Mouse (Mus musculus): ENCODE data around the gene Dmgdh.

The Dmgdh gene

GRCm38 (mm10) chr13:93690821-93691220 is 16.6 kb downstream of the Dmgdh start:
- in situ Hi-C loops (cut with MboI; ENCODE audit: low pct_unique_long_range_greater_than_20kb in 1 of 2, low sequenced_read_pairs in 2 of 2, unreplicated experiment in 1 of 2), result no loop called here

GRCm38 (mm10) chr13:93698866-93699265 is 24.6 kb downstream of the Dmgdh start:
- in situ Hi-C loops (cut with MboI; ENCODE audit: low pct_unique_long_range_greater_than_20kb in 1 of 2, low sequenced_read_pairs in 2 of 2, unreplicated experiment in 1 of 2), result no loop called here

- in situ Hi-C loops (cut with MboI; ENCODE audit: low pct_unique_long_range_greater_than_20kb in 1 of 2, low sequenced_read_pairs in 2 of 2, unreplicated experiment in 1 of 2), result loop anchor here (25.0 kb wide), 2 partner anchors 93 to 718 kb away; no protein-coding TSS in a partner anchor
Observed at GRCm38 (mm10) chr13:93705697-93706096, 31.5 kb downstream of the Dmgdh start.

GRCm38 (mm10) chr13:93707271-93707670 is 33.0 kb downstream of the Dmgdh start:
- in situ Hi-C loops (cut with MboI; ENCODE audit: low pct_unique_long_range_greater_than_20kb in 1 of 2, low sequenced_read_pairs in 2 of 2, unreplicated experiment in 1 of 2), result loop anchor here (25.0 kb wide), 2 partner anchors 95 to 720 kb away; no protein-coding TSS in a partner anchor

- in situ Hi-C loops (cut with MboI; ENCODE audit: low pct_unique_long_range_greater_than_20kb in 1 of 2, low sequenced_read_pairs in 2 of 2, unreplicated experiment in 1 of 2), result loop anchor here (25.0 kb wide), 2 partner anchors 98 to 723 kb away; no protein-coding TSS in a partner anchor
Observed at GRCm38 (mm10) chr13:93710325-93710724, 36.1 kb downstream of the Dmgdh start.

- in situ Hi-C loops (cut with MboI; ENCODE audit: low pct_unique_long_range_greater_than_20kb in 1 of 2, low sequenced_read_pairs in 2 of 2, unreplicated experiment in 1 of 2), result loop anchor here (25.0 kb wide), 2 partner anchors 99 to 724 kb away; no protein-coding TSS in a partner anchor
Observed at GRCm38 (mm10) chr13:93711226-93711625, 37.0 kb downstream of the Dmgdh start.

- in situ Hi-C loops (cut with MboI; ENCODE audit: low pct_unique_long_range_greater_than_20kb in 1 of 2, low sequenced_read_pairs in 2 of 2, unreplicated experiment in 1 of 2), result loop anchor here (25.0 kb wide), 2 partner anchors 100 to 725 kb away; no protein-coding TSS in a partner anchor
Observed at GRCm38 (mm10) chr13:93712362-93712761, 38.1 kb downstream of the Dmgdh start.

- in situ Hi-C loops (cut with MboI; ENCODE audit: low pct_unique_long_range_greater_than_20kb in 1 of 2, low sequenced_read_pairs in 2 of 2, unreplicated experiment in 1 of 2), result loop anchor here (25.0 kb wide), 2 partner anchors 102 to 727 kb away; no protein-coding TSS in a partner anchor
Observed at GRCm38 (mm10) chr13:93713826-93714225, 39.6 kb downstream of the Dmgdh start.

GRCm38 (mm10) chr13:93717113-93717512 is 42.9 kb downstream of the Dmgdh start:
- in situ Hi-C loops (cut with MboI; ENCODE audit: low pct_unique_long_range_greater_than_20kb in 1 of 2, low sequenced_read_pairs in 2 of 2, unreplicated experiment in 1 of 2), result loop anchor here (25.0 kb wide), 2 partner anchors 105 to 730 kb away; no protein-coding TSS in a partner anchor

- in situ Hi-C loops (cut with MboI; ENCODE audit: low pct_unique_long_range_greater_than_20kb in 1 of 2, low sequenced_read_pairs in 2 of 2, unreplicated experiment in 1 of 2), result loop anchor here (25.0 kb wide), 2 partner anchors 107 to 732 kb away; no protein-coding TSS in a partner anchor
Observed at GRCm38 (mm10) chr13:93718948-93719347, 44.7 kb downstream of the Dmgdh start.

GRCm38 (mm10) chr13:93721916-93722315 is 47.7 kb downstream of the Dmgdh start:
- in situ Hi-C loops (cut with MboI; ENCODE audit: low pct_unique_long_range_greater_than_20kb in 1 of 2, low sequenced_read_pairs in 2 of 2, unreplicated experiment in 1 of 2), result loop anchor here (10.0 to 25.0 kb wide), 3 partner anchors 87 to 735 kb away; partner anchors contain the start of gene Bhmt (in 1 of the 2)

- in situ Hi-C loops (cut with MboI; ENCODE audit: low pct_unique_long_range_greater_than_20kb in 1 of 2, low sequenced_read_pairs in 2 of 2, unreplicated experiment in 1 of 2), result loop anchor here (10.0 to 25.0 kb wide), 3 partner anchors 89 to 736 kb away; partner anchors contain the start of gene Bhmt (in 1 of the 2)
Observed at GRCm38 (mm10) chr13:93723455-93723854, 49.2 kb downstream of the Dmgdh start.

GRCm38 (mm10) chr13:93724206-93724605 is 50.0 kb downstream of the Dmgdh start:
- in situ Hi-C loops (cut with MboI; ENCODE audit: low pct_unique_long_range_greater_than_20kb in 1 of 2, low sequenced_read_pairs in 2 of 2, unreplicated experiment in 1 of 2), result loop anchor here (10.0 to 25.0 kb wide), 3 partner anchors 89 to 737 kb away; partner anchors contain the start of gene Bhmt (in 1 of the 2)

GRCm38 (mm10) chr13:93735131-93735636 is 61.0 kb downstream of the Dmgdh start:
- in situ Hi-C loops (cut with MboI; ENCODE audit: low pct_unique_long_range_greater_than_20kb in 1 of 2, low sequenced_read_pairs in 2 of 2, unreplicated experiment in 1 of 2), result no loop called here

- in situ Hi-C loops (cut with MboI; ENCODE audit: low pct_unique_long_range_greater_than_20kb in 1 of 2, low sequenced_read_pairs in 2 of 2, unreplicated experiment in 1 of 2), result no loop called here
Observed at GRCm38 (mm10) chr13:93744118-93744517, 69.9 kb downstream of the Dmgdh start.

GRCm38 (mm10) chr13:93752597-93753400 is 78.6 kb downstream of the Dmgdh start:
- in situ Hi-C loops (cut with MboI; ENCODE audit: low pct_unique_long_range_greater_than_20kb in 1 of 2, low sequenced_read_pairs in 2 of 2, unreplicated experiment in 1 of 2), result no loop called here

- in situ Hi-C loops (cut with MboI; ENCODE audit: low pct_unique_long_range_greater_than_20kb in 1 of 2, low sequenced_read_pairs in 2 of 2, unreplicated experiment in 1 of 2), result no loop called here
Observed at GRCm38 (mm10) chr13:93755084-93755483, 80.9 kb downstream of the Dmgdh start.

GRCm38 (mm10) chr13:93756674-93757073 is 82.4 kb downstream of the Dmgdh start:
- in situ Hi-C loops (cut with MboI; ENCODE audit: low pct_unique_long_range_greater_than_20kb in 1 of 2, low sequenced_read_pairs in 2 of 2, unreplicated experiment in 1 of 2), result no loop called here

- in situ Hi-C loops (cut with MboI; ENCODE audit: low pct_unique_long_range_greater_than_20kb in 1 of 2, low sequenced_read_pairs in 2 of 2, unreplicated experiment in 1 of 2), result no loop called here
Observed at GRCm38 (mm10) chr13:93757514-93757913, 83.3 kb downstream of the Dmgdh start.

All from mouse embryonic stem cell (cell line).